Mouse (Mus musculus): ENCODE results near the gene Npas2. TPM values are rescaled to one million over a fixed set of nuclear protein-coding genes. Genes with fewer than 3 reads are reported as not detected.

Npas2 gene
- total RNA-seq, 2 experiments from 2014 or later = not detected

GRCm38 (mm10) chr1:39367045-39367444 is 173.5 kb downstream of the Npas2 start:
- no peak for ATAC-seq (replicated peaks; ENCODE audit: low FRiP score, poor library complexity, severe bottlenecking)

GRCm38 (mm10) chr1:39367601-39368266 is 174.2 kb downstream of the Npas2 start, which contains the start of gene Rpl31:
Gene Rpl31, plus strand, starts transcription at chr1:39367842.
- peak; percentile 98 for ATAC-seq (replicated peaks; ENCODE audit: low FRiP score, poor library complexity, severe bottlenecking)

GRCm38 (mm10) chr1:39368267-39368841 is 174.8 kb downstream of the Npas2 start:
- no peak for ATAC-seq (replicated peaks; ENCODE audit: low FRiP score, poor library complexity, severe bottlenecking)

GRCm38 (mm10) chr1:39370431-39370830 is 176.9 kb downstream of the Npas2 start:
- no peak for ATAC-seq (replicated peaks; ENCODE audit: low FRiP score, poor library complexity, severe bottlenecking)

GRCm38 (mm10) chr1:39372220-39372843 is 178.8 kb downstream of the Npas2 start:
- ATAC-seq (replicated peaks; ENCODE audit: low FRiP score, poor library complexity, severe bottlenecking) = no peak

- ATAC-seq (replicated peaks; ENCODE audit: low FRiP score, poor library complexity, severe bottlenecking) = no peak
These were observed 179.8 kb downstream of the Npas2 start for GRCm38 (mm10) chr1:39373378-39373777.

GRCm38 (mm10) chr1:39374231-39374809 is 180.8 kb downstream of the Npas2 start:
- no peak for ATAC-seq (replicated peaks; ENCODE audit: low FRiP score, poor library complexity, severe bottlenecking)

- ATAC-seq (replicated peaks; ENCODE audit: low FRiP score, poor library complexity, severe bottlenecking) = no peak
These were observed 182.6 kb downstream of the Npas2 start for GRCm38 (mm10) chr1:39376121-39376520.

- no peak for ATAC-seq (replicated peaks; ENCODE audit: low FRiP score, poor library complexity, severe bottlenecking)
These were observed 183.3 kb downstream of the Npas2 start for GRCm38 (mm10) chr1:39376726-39377240.

GRCm38 (mm10) chr1:39378540-39378939 is 185.0 kb downstream of the Npas2 start:
- no peak for ATAC-seq (replicated peaks; ENCODE audit: low FRiP score, poor library complexity, severe bottlenecking)

GRCm38 (mm10) chr1:39379021-39379420 is 185.5 kb downstream of the Npas2 start:
- ATAC-seq (replicated peaks; ENCODE audit: low FRiP score, poor library complexity, severe bottlenecking) = no peak

GRCm38 (mm10) chr1:39381017-39381416 is 187.5 kb downstream of the Npas2 start:
- no peak for ATAC-seq (replicated peaks; ENCODE audit: low FRiP score, poor library complexity, severe bottlenecking)

- ATAC-seq (replicated peaks; ENCODE audit: low FRiP score, poor library complexity, severe bottlenecking) = no peak
These were observed 191.4 kb downstream of the Npas2 start for GRCm38 (mm10) chr1:39384914-39385313.

GRCm38 (mm10) chr1:39386456-39386855 is 192.9 kb downstream of the Npas2 start:
- no peak for ATAC-seq (replicated peaks; ENCODE audit: low FRiP score, poor library complexity, severe bottlenecking)

GRCm38 (mm10) chr1:39387497-39387896 is 194.0 kb downstream of the Npas2 start:
- no peak for ATAC-seq (replicated peaks; ENCODE audit: low FRiP score, poor library complexity, severe bottlenecking)

GRCm38 (mm10) chr1:39388163-39388562 is 194.6 kb downstream of the Npas2 start:
- ATAC-seq (replicated peaks; ENCODE audit: low FRiP score, poor library complexity, severe bottlenecking) = peak; percentile 76

- no peak for ATAC-seq (replicated peaks; ENCODE audit: low FRiP score, poor library complexity, severe bottlenecking)
These were observed 195.8 kb downstream of the Npas2 start for GRCm38 (mm10) chr1:39389338-39389737.

- no peak for ATAC-seq (replicated peaks; ENCODE audit: low FRiP score, poor library complexity, severe bottlenecking)
These were observed 198.1 kb downstream of the Npas2 start for GRCm38 (mm10) chr1:39391652-39392051.

GRCm38 (mm10) chr1:39392189-39392588 is 198.7 kb downstream of the Npas2 start:
- ATAC-seq (replicated peaks; ENCODE audit: low FRiP score, poor library complexity, severe bottlenecking) = peak; percentile 73; the same call in 1 of the 2 replicates

GRCm38 (mm10) chr1:39393217-39393867 is 199.8 kb downstream of the Npas2 start:
- no peak for ATAC-seq (replicated peaks; ENCODE audit: low FRiP score, poor library complexity, severe bottlenecking)

All from erythroid progenitor cell, adult 5-6 weeks (primary cell).